Mouse (Mus musculus) olfactory bulb, adult 2 months (tissue): ENCODE results near the gene Isca2.

Source experiments
- CTCF ChIP-seq: fragments of 200-500 bp; IDR thresholded peaks from 2 replicates; pipeline ENCODE4 v1.5.1; 2012; ENCODE audit warnings: low read depth, mild to moderate bottlenecking, low read length, moderate library complexity; ENCODE audit not compliant: insufficient read depth
- POLR2A ChIP-seq: fragments of 200-500 bp; IDR thresholded peaks from 2 replicates; pipeline ENCODE4 v1.6.1; 2012; ENCODE audit warnings: mild to moderate bottlenecking, low read depth, low read length, moderate library complexity; ENCODE audit not compliant: insufficient read depth

GRCm38 (mm10) chr12:84771981-84772520 lies 1.0 kb upstream of the Isca2 start:
- TF ChIP-seq CTCF (no peak), POLR2A (no peak)
